Mouse (Mus musculus) gastrocnemius, adult 18-20 months (tissue): ENCODE measurements around the gene Pomt2. TPM values are rescaled to one million over a fixed set of nuclear protein-coding genes. Genes with fewer than 3 reads are reported as not detected.

ENCODE experiments used
- total RNA-seq, 2 experiments: library from RNA; stranded (reverse); gene quantifications; 2 replicates each; pipeline ENCODE4 v1.2.3; 2021

Gene Pomt2
- total RNA-seq, 2 experiments from 2014 or later, result 4.1 to 5.3 TPM

Other genes with a start within 250 kb of the Pomt2 start
- 10 to 100 TPM; 30.9 to 34.6 TPM for gene Cipc, start 200.9 kb downstream of the Pomt2 start, total RNA-seq
- gene Zdhhc22, start 157.5 kb downstream of the Pomt2 start, total RNA-seq, result not detected
- gene Tmem63c, start 126.6 kb downstream of the Pomt2 start, total RNA-seq, result not detected
- gene Ngb, start 45.4 kb downstream of the Pomt2 start, total RNA-seq, result not detected
- 10 to 100 TPM; 35.6 to 42.6 TPM for gene Gstz1, start 803 bp downstream of the Pomt2 start, total RNA-seq
- gene Samd15, start 51.8 kb upstream of the Pomt2 start, total RNA-seq, result under 1 TPM in 1 of 2 experiments, not detected in 1; 0.25 TPM
- gene Tmed8, start 52.5 kb upstream of the Pomt2 start, total RNA-seq, result 1 to 10 TPM; 1.3 to 1.4 TPM
- gene Noxred1, start 90.8 kb upstream of the Pomt2 start, total RNA-seq, result under 1 TPM; 0.55 to 0.94 TPM
- 1 to 10 TPM; 6.1 to 9.1 TPM for gene Vipas39, start 118.3 kb upstream of the Pomt2 start, total RNA-seq
- 100 to 1,000 TPM; 121 to 129 TPM for gene Ahsa1, start 118.5 kb upstream of the Pomt2 start, total RNA-seq
- not detected for gene Ism2, start 151.7 kb upstream of the Pomt2 start, total RNA-seq
- 1 to 10 TPM; 7.9 to 10.0 TPM for gene Sptlc2, start 240.4 kb upstream of the Pomt2 start, total RNA-seq